Mouse (Mus musculus) midbrain, embryonic 16.5 days (tissue): ENCODE data around the gene Col6a4. TPM values are rescaled to one million over a fixed set of nuclear protein-coding genes. Genes with fewer than 3 reads are reported as not detected.

ENCODE experiments used
- ATAC-seq: fragments of 200-750 bp; cut with Nextera tagmentation; 2 replicates; pipeline ENCODE4 v1.8.0; 2017; ENCODE audit warnings: moderate TSS enrichment
- H3K27ac ChIP-seq: fragments of 300-500 bp; sonication (generic); 2 replicates; pipeline ENCODE4 v1.5.1; 2014; ENCODE audit warnings: mild to moderate bottlenecking, low read length, mixed read lengths
- H3K27me3 ChIP-seq: fragments of 300-500 bp; sonication (generic); 2 replicates; pipeline ENCODE4 v1.6.1; 2014; ENCODE audit warnings: low read depth, low read length, mixed read lengths; ENCODE audit not compliant: control insufficient read depth, insufficient read depth
- H3K36me3 ChIP-seq: fragments of 300-500 bp; sonication (generic); 2 replicates; pipeline ENCODE4 v1.6.1; 2014; ENCODE audit warnings: mild to moderate bottlenecking, low read length, moderate library complexity, mixed read lengths; ENCODE audit not compliant: control insufficient read depth, insufficient read depth
- H3K4me1 ChIP-seq: fragments of 300-500 bp; sonication (generic); 2 replicates; pipeline ENCODE4 v1.6.1; 2014; ENCODE audit warnings: mild to moderate bottlenecking, low read length, mixed read lengths; ENCODE audit not compliant: control insufficient read depth, insufficient read depth
- H3K4me2 ChIP-seq: fragments of 300-500 bp; sonication (generic); 2 replicates; pipeline ENCODE4 v1.6.1; 2014; ENCODE audit warnings: mild to moderate bottlenecking, low read length, mixed read lengths
- H3K4me3 ChIP-seq: fragments of 300-500 bp; sonication (generic); 2 replicates; pipeline ENCODE4 v1.5.1; 2014; ENCODE audit warnings: low read depth, mild to moderate bottlenecking, low read length, moderate library complexity, mixed read lengths
- H3K9ac ChIP-seq: fragments of 300-500 bp; sonication (generic); 2 replicates; pipeline ENCODE4 v1.6.1; 2014; ENCODE audit warnings: low read depth, low read length, mixed read lengths
- H3K9me3 ChIP-seq: fragments of 300-500 bp; sonication (generic); replicated peaks from 2 replicates; pipeline ENCODE4 v1.6.1; 2014; ENCODE audit warnings: mild to moderate bottlenecking, low read length, mixed read lengths; ENCODE audit not compliant: control insufficient read depth, poor library complexity, severe bottlenecking
- WGBS: fragments of 180-500 bp; shearing (Covaris S2); extraction: QIAGEN DNeasy Blood & Tissue Kit; methylation state at CpG from one replicate; pipeline ENCODE4 v1.1.7; 2014; 5-methylcytosine and 5-hydroxymethylcytosine counted together
- polyA plus RNA-seq: library from polyadenylated mRNA; unstranded; fragments of >200 nt; fragmentation: Nextera tagmentation; extraction: Ambion mirVana; gene quantifications from 2 replicates; pipeline ENCODE4 v1.2.1, GENCODE M21; 2015

The Col6a4 gene
- polyA plus RNA-seq, 1 experiment from 2014 or later, result 1.8 TPM

DNA sequence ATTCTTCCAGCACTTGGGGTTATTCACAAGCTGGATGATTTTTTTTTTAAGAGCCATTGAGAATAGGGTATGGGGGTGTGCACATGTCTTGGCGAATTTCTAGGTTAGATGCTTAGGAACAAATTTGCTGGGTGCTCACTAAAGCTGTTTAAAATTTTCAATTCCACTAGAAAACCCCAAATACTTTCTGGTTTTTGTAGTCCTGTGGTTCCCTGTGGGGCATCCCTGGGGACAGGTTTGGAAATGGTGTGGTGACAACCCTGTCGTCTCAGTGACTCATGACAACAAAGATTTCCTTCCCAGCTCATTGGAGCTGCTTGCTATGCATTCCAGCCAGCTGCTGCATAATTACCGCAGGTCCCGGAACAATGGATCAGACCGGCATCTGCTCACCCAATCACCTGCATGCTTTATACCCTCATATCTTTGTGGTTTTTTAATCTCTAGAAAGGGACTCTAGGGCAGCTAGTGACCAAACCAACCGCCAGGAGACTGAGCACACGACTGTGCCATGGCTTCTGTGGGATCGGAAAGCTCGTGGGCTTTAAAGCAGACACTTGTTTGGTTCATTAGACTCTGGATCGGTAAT, 111.6 kb downstream of the Col6a4 start:
- 0 out of 2 replicates have a peak, but pooled peaks have one; percentile 42 for ATAC-seq
- no peaks in the 10 kb centered on the region for H3K9me3 ChIP-seq
- H3K4me2 ChIP-seq, result peak overlapping the region; percentile 39
- H3K9ac ChIP-seq, result peak overlapping the region; percentile 33; the same call in 1 of the 2 replicates
- H3K27me3 ChIP-seq, result no peaks in the 10 kb centered on the region
- 12% methylated on average over 10 of the region's 10 CpGs for WGBS
- no peaks in the 10 kb centered on the region for H3K36me3 ChIP-seq
- peak overlapping the region; percentile 74 for H3K27ac ChIP-seq
- H3K4me1 ChIP-seq, result peaks cover 8% of the 10 kb centered on the region; the same call in 1 of the 2 replicates
- H3K4me3 ChIP-seq, result no peak overlapping the region

GRCm38 (mm10) chr9:105978479-105978878, 118.1 kb downstream of the Col6a4 start:
- Histone ChIP-seq H3K27ac (no peak overlapping the region), H3K4me2 (no peak overlapping the region), H3K9me3 (no peaks in the 10 kb centered on the region), H3K9ac (no peak overlapping the region), H3K36me3 (no peaks in the 10 kb centered on the region), H3K4me1 (no peaks in the 10 kb centered on the region), H3K27me3 (no peaks in the 10 kb centered on the region; the same call in 1 of the 2 replicates), H3K4me3 (no peak overlapping the region)
- no peak for ATAC-seq
- WGBS, result 94% methylated on average over 8 of the region's 8 CpGs

DNA sequence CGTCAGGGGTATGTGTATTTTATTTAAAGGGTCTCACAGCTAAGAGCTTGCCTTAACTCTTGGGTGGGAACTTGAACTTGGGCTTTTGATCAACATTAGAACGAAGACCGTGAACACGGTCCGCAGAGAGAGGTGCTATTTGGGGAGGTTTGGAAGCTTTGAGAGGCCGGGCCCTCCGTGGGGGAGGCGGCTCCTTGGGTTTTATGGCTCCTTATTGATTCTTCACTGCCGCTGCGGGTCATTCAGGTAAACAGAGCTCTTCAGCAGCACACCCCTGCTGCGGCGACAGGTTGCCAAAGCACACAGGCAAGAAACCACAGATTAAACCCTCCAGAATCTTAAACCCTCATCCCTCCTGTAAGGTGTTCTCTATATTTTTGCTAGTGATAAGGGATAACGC, 119.7 kb downstream of the Col6a4 start:
- H3K4me3 ChIP-seq, result no peak overlapping the region
- no peaks in the 10 kb centered on the region for H3K9me3 ChIP-seq
- no peaks in the 10 kb centered on the region; the same call in 1 of the 2 replicates for H3K27me3 ChIP-seq
- no peak overlapping the region; the same call in 1 of the 2 replicates for H3K4me2 ChIP-seq
- no peak for ATAC-seq
- H3K27ac ChIP-seq, result no peak overlapping the region
- no peaks in the 10 kb centered on the region for H3K36me3 ChIP-seq
- 28% methylated on average over 13 of the region's 13 CpGs for WGBS
- no peaks in the 10 kb centered on the region for H3K4me1 ChIP-seq
- no peak overlapping the region for H3K9ac ChIP-seq

GRCm38 (mm10) chr9:105976314-105976713, 120.3 kb downstream of the Col6a4 start:
- Histone ChIP-seq H3K9ac (no peak overlapping the region), H3K27ac (no peak overlapping the region), H3K36me3 (no peaks in the 10 kb centered on the region), H3K4me3 (no peak overlapping the region), H3K27me3 (no peaks in the 10 kb centered on the region; the same call in 1 of the 2 replicates), H3K4me2 (no peak overlapping the region), H3K9me3 (no peaks in the 10 kb centered on the region), H3K4me1 (no peaks in the 10 kb centered on the region)
- ATAC-seq, result no peak
- WGBS, result 58% methylated on average over 6 of the region's 6 CpGs

GRCm38 (mm10) chr9:105973736-105974135, 122.8 kb downstream of the Col6a4 start:
- Histone ChIP-seq H3K27ac (no peak overlapping the region), H3K4me3 (no peak overlapping the region), H3K36me3 (no peaks in the 10 kb centered on the region), H3K4me2 (no peak overlapping the region), H3K27me3 (no peaks in the 10 kb centered on the region; the same call in 1 of the 2 replicates), H3K9ac (no peak overlapping the region), H3K4me1 (no peaks in the 10 kb centered on the region), H3K9me3 (no peaks in the 10 kb centered on the region)
- 79% methylated on average over 1 of the region's 1 CpGs for WGBS
- ATAC-seq, result no peak

GRCm38 (mm10) chr9:105972031-105972430, 124.6 kb downstream of the Col6a4 start:
- Histone ChIP-seq H3K27me3 (no peaks in the 10 kb centered on the region; the same call in 1 of the 2 replicates), H3K4me1 (no peaks in the 10 kb centered on the region), H3K4me2 (no peak overlapping the region), H3K9me3 (no peaks in the 10 kb centered on the region), H3K9ac (no peak overlapping the region), H3K4me3 (no peak overlapping the region), H3K36me3 (no peaks in the 10 kb centered on the region), H3K27ac (no peak overlapping the region)
- ATAC-seq, result no peak
- WGBS, result 85% methylated on average over 3 of the region's 3 CpGs

- Histone ChIP-seq H3K36me3 (no peaks in the 10 kb centered on the region), H3K9ac (no peak overlapping the region), H3K27ac (no peak overlapping the region), H3K4me3 (no peak overlapping the region), H3K27me3 (no peaks in the 10 kb centered on the region; the same call in 1 of the 2 replicates), H3K4me2 (no peak overlapping the region), H3K9me3 (no peaks in the 10 kb centered on the region), H3K4me1 (no peaks in the 10 kb centered on the region)
- no peak for ATAC-seq
- 91% methylated on average over 14 of the region's 14 CpGs for WGBS
These were observed 125.2 kb downstream of the Col6a4 start for GRCm38 (mm10) chr9:105971351-105971894.

DNA sequence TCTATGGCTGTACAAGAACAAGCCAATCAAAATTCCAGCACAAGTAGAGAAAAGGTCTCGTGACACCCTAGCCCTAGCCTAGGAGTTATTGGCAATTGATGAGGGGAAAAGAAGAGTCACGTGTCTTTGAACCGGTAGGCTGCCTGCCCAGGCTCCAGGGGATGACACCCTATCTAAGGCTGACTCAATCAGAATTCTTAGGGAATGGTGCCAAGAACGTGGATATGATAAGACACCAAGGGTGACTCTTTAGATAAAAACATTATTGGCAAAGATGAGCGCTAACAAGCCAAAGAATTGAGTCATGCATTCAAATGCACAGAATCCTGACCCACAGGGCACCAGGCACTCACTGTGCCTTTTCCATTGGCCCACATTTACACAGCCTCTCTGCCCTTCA, 125.7 kb downstream of the Col6a4 start:
- no peaks in the 10 kb centered on the region; the same call in 1 of the 2 replicates for H3K27me3 ChIP-seq
- H3K4me2 ChIP-seq, result no peak overlapping the region
- H3K4me1 ChIP-seq, result no peaks in the 10 kb centered on the region
- H3K27ac ChIP-seq, result no peak overlapping the region
- WGBS, result 88% methylated on average over 5 of the region's 5 CpGs
- no peaks in the 10 kb centered on the region for H3K36me3 ChIP-seq
- H3K9me3 ChIP-seq, result no peaks in the 10 kb centered on the region
- H3K9ac ChIP-seq, result no peak overlapping the region
- no peak for ATAC-seq
- no peak overlapping the region for H3K4me3 ChIP-seq

GRCm38 (mm10) chr9:105967976-105968375, 128.6 kb downstream of the Col6a4 start:
- Histone ChIP-seq H3K4me1 (no peaks in the 10 kb centered on the region), H3K27ac (no peak overlapping the region), H3K9me3 (no peaks in the 10 kb centered on the region), H3K4me2 (no peak overlapping the region), H3K9ac (no peak overlapping the region), H3K4me3 (no peak overlapping the region), H3K27me3 (no peaks in the 10 kb centered on the region), H3K36me3 (no peaks in the 10 kb centered on the region)
- no peak for ATAC-seq
- WGBS, result 63% methylated on average over 5 of the region's 5 CpGs
